ENCODE assay signal across 26 mouse cellular contexts in the genomic region with DNA sequence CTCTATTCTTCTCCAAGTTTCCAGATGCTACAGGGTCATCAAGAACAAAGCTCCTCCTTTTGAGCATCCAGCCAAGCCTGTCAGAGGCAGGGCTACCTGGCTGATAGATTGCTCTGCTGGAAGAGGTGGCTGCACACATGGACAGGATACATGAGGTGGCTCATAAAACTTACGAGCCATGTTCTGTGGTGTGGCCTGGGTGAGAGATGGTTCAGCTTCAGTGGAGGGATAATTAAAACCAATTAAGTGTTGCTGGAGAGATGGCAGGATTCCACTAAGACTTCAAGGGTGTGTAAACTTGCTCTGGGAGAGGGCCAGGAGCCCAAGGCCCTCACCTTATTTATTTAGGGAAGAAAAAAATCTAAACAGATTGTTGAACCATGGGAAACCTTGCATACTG.
"Had no signal": no experiment of that assay in that cellular context is flagged by ENCODE, and none has a peak within 500 bp of the region (broad histone marks: within the 10 kb centered on the region; RNA-seq: fewer than 3 reads in every experiment).

No protein-coding gene starts in this region.

- H3K27me3 ChIP-seq: heart, embryonic 13.5 days; heart, embryonic 15.5 days; hindbrain, embryonic 12.5 days; intestine, embryonic 15.5 days; limb, embryonic 12.5 days; liver, embryonic 13.5 days; liver, embryonic 15.5 days had no signal

- DNase-seq: gastrocnemius, postnatal 10 days; gastrocnemius, postnatal 25 days; heart, adult 2 months; heart, postnatal 14 days; heart, postnatal 36 days; kidney, adult 8-10 months; kidney, postnatal 10 days; liver; liver, embryonic 13.5 days; liver, postnatal 0 days had no signal

- H3K27ac ChIP-seq: heart, adult 2 months; heart, embryonic 13.5 days; heart, embryonic 15.5 days; hindbrain, embryonic 10.5 days; hindbrain, embryonic 12.5 days; hindbrain, embryonic 14.5 days; intestine, embryonic 15.5 days; layer of hippocampus, adult 2 months; left cerebral cortex, adult 2 months; limb, embryonic 10.5 days; limb, embryonic 12.5 days; liver, embryonic 13.5 days; liver, embryonic 15.5 days had no signal

- ATAC-seq: hindbrain, embryonic 16.5 days; inflammation-experienced regulatory T-cells, adult 6 months; intestine, embryonic 15.5 days; intestine, postnatal 0 days; liver, postnatal 0 days had no signal

- H3K9me3 ChIP-seq: heart, embryonic 13.5 days; heart, embryonic 15.5 days; hindbrain, embryonic 10.5 days; hindbrain, embryonic 12.5 days; intestine, embryonic 15.5 days; limb, embryonic 10.5 days; limb, embryonic 12.5 days; liver, embryonic 13.5 days; liver, embryonic 15.5 days had no signal

- H3K9ac ChIP-seq: heart, embryonic 13.5 days; heart, embryonic 15.5 days; hindbrain, embryonic 12.5 days; hindbrain, embryonic 14.5 days; intestine, embryonic 15.5 days; limb, embryonic 12.5 days; liver, embryonic 13.5 days; liver, embryonic 15.5 days; liver, postnatal 0 days had no signal

- H3K4me1 ChIP-seq: hindbrain, embryonic 12.5 days; intestine, embryonic 15.5 days; liver, embryonic 13.5 days; liver, embryonic 15.5 days had no signal

- H3K4me2 ChIP-seq: heart, embryonic 11.5 days; heart, embryonic 13.5 days; heart, embryonic 15.5 days; hindbrain, embryonic 12.5 days; hindbrain, embryonic 14.5 days; intestine, embryonic 15.5 days; limb, embryonic 12.5 days; liver, embryonic 11.5 days; liver, embryonic 13.5 days; liver, embryonic 15.5 days had no signal

- H3K4me3 ChIP-seq: heart, adult 2 months; heart, embryonic 13.5 days; heart, embryonic 15.5 days; hindbrain, embryonic 10.5 days; hindbrain, embryonic 12.5 days; intestine, embryonic 15.5 days; layer of hippocampus, adult 2 months; left cerebral cortex, adult 2 months; limb, embryonic 10.5 days; limb, embryonic 12.5 days; liver, embryonic 13.5 days; liver, embryonic 15.5 days had no signal

- H3K36me3 ChIP-seq: heart, embryonic 13.5 days; heart, embryonic 15.5 days; hindbrain, embryonic 10.5 days; hindbrain, embryonic 12.5 days; intestine, embryonic 15.5 days; limb, embryonic 10.5 days; limb, embryonic 12.5 days; liver, embryonic 13.5 days; liver, embryonic 15.5 days had no signal
